Mouse (Mus musculus): ENCODE results near the gene Jade3. TPM values are rescaled to one million over a fixed set of nuclear protein-coding genes. Genes with fewer than 3 reads are reported as not detected.

Jade3 gene
- total RNA-seq, 2 experiments from 2014 or later: 5.3 to 7.0 TPM

- DNase-seq (ENCODE audit: low spot score in 2 of 2): no peak
- intact Hi-C loops (cut with DNase I): no loop called here
Measured at GRCm38 (mm10) chrX:20543867-20544266, 118.4 kb downstream of the Jade3 start.

GRCm38 (mm10) chrX:20547609-20548008 lies 122.1 kb downstream of the Jade3 start:
- intact Hi-C loops (cut with DNase I): no loop called here
- no peak for DNase-seq (ENCODE audit: low spot score in 2 of 2)

- DNase-seq (ENCODE audit: low spot score in 2 of 2): peak; percentile 4
- intact Hi-C loops (cut with DNase I): no loop called here
Measured at GRCm38 (mm10) chrX:20548011-20548879, 122.8 kb downstream of the Jade3 start.

- intact Hi-C loops (cut with DNase I): no loop called here
- DNase-seq (ENCODE audit: low spot score in 2 of 2): no peak
Measured at GRCm38 (mm10) chrX:20548880-20549440, 123.5 kb downstream of the Jade3 start.

GRCm38 (mm10) chrX:20549532-20549931 lies 124.0 kb downstream of the Jade3 start, which contains the start of gene Rgn:
TSS of gene Rgn (plus strand) at chrX:20549787.
- no peak for DNase-seq (ENCODE audit: low spot score in 2 of 2)
- intact Hi-C loops (cut with DNase I): no loop called here

- intact Hi-C loops (cut with DNase I): no loop called here
- no peak for DNase-seq (ENCODE audit: low spot score in 2 of 2)
Measured at GRCm38 (mm10) chrX:20552199-20552598, 126.7 kb downstream of the Jade3 start.

GRCm38 (mm10) chrX:20561846-20562245 lies 136.4 kb downstream of the Jade3 start:
- DNase-seq (ENCODE audit: low spot score in 2 of 2): no peak
- intact Hi-C loops (cut with DNase I): loop anchor here (10.0 kb wide), 1 partner anchor 537 kb away; no protein-coding TSS in a partner anchor

GRCm38 (mm10) chrX:20563941-20564340 lies 138.5 kb downstream of the Jade3 start:
- intact Hi-C loops (cut with DNase I): loop anchor here (10.0 kb wide), 1 partner anchor 539 kb away; no protein-coding TSS in a partner anchor
- no peak for DNase-seq (ENCODE audit: low spot score in 2 of 2)

Other genes with a start within 250 kb of the Jade3 start
- gene Slc9a7, start 133.9 kb upstream of the Jade3 start, total RNA-seq (2021): 10 to 100 TPM; 56.4 to 57.0 TPM
- 10 to 100 TPM; 14.8 to 16.6 TPM for gene Rp2, start 61.2 kb upstream of the Jade3 start, total RNA-seq (2021)
- gene Rgn, start 124.1 kb downstream of the Jade3 start, total RNA-seq (2021): under 1 TPM in 1 of 2 experiments, not detected in 1; 0.20 TPM
- gene Rbm10, start 191.8 kb downstream of the Jade3 start, total RNA-seq (2021): 10 to 100 TPM; 42.1 to 51.6 TPM
- 100 to 1,000 TPM; 142 to 160 TPM for gene Ndufb11, start 191.9 kb downstream of the Jade3 start, total RNA-seq (2021)
- 100 to 1,000 TPM; 334 to 347 TPM for gene Uba1, start 232.6 kb downstream of the Jade3 start, total RNA-seq (2021)